Mouse (Mus musculus) lung, embryonic 16.5 days (tissue): ENCODE measurements around the gene Dock4. TPM values are rescaled to one million over a fixed set of nuclear protein-coding genes. Genes with fewer than 3 reads are reported as not detected.

Source experiments
- ATAC-seq: fragments of 200-750 bp; cut with Nextera tagmentation; 2 replicates; pipeline ENCODE4 v1.8.0; 2017; ENCODE audit warnings: low read depth, mild to moderate bottlenecking, moderate library complexity
- H3K27ac ChIP-seq: fragments of 300-500 bp; sonication (generic); 2 replicates; pipeline ENCODE4 v1.5.1; 2014; ENCODE audit warnings: mild to moderate bottlenecking, control low read depth, low read length
- H3K27me3 ChIP-seq: fragments of 300-500 bp; sonication (generic); 2 replicates; pipeline ENCODE4 v1.6.1; 2014; ENCODE audit warnings: low read depth, low read length, mixed read lengths; ENCODE audit not compliant: control insufficient read depth, insufficient read depth
- H3K36me3 ChIP-seq: fragments of 300-500 bp; sonication (generic); 2 replicates; pipeline ENCODE4 v1.6.1; 2014; ENCODE audit warnings: low read length; ENCODE audit not compliant: control insufficient read depth, insufficient read depth
- H3K4me1 ChIP-seq: fragments of 300-500 bp; sonication (generic); replicated peaks from 2 replicates; pipeline ENCODE4 v1.6.1; 2014; ENCODE audit warnings: low read length, mixed read lengths; ENCODE audit not compliant: control insufficient read depth, insufficient read depth
- H3K4me2 ChIP-seq: fragments of 300-500 bp; sonication (generic); 2 replicates; pipeline ENCODE4 v1.6.1; 2014; ENCODE audit warnings: low read depth, low read length, control low read depth
- H3K4me3 ChIP-seq: fragments of 300-500 bp; sonication (generic); 2 replicates; pipeline ENCODE4 v1.5.1; 2014; ENCODE audit warnings: mild to moderate bottlenecking, low read length, control low read depth
- H3K9ac ChIP-seq: fragments of 300-500 bp; sonication (generic); 2 replicates; pipeline ENCODE4 v1.6.1; 2014; ENCODE audit warnings: low read length, control low read depth
- H3K9me3 ChIP-seq: fragments of 300-500 bp; sonication (generic); 2 replicates; pipeline ENCODE4 v1.6.1; 2016; ENCODE audit warnings: low read length; ENCODE audit not compliant: control insufficient read depth
- WGBS: fragments of 180-500 bp; shearing (Covaris S2); extraction: QIAGEN DNeasy Blood & Tissue Kit; methylation state at CpG from one replicate; pipeline ENCODE4 v1.1.7; 2014; 5-methylcytosine and 5-hydroxymethylcytosine counted together
- polyA plus RNA-seq: library from polyadenylated mRNA; unstranded; fragments of >200 nt; fragmentation: Nextera tagmentation; extraction: Ambion mirVana; gene quantifications from 2 replicates; pipeline ENCODE4 v1.2.1, GENCODE M21; 2015

Gene Dock4
- polyA plus RNA-seq, 1 experiment from 2014 or later = 28.4 TPM

- peak overlapping the region; percentile 60; the same call in 1 of the 2 replicates for H3K27ac ChIP-seq
- WGBS = 17% methylated on average over 2 of the region's 2 CpGs
- ATAC-seq = peak; percentile 79
- H3K4me2 ChIP-seq = no peak overlapping the region
- H3K9ac ChIP-seq = no peak overlapping the region
- no peaks in the 10 kb centered on the region for H3K27me3 ChIP-seq
- no peak overlapping the region for H3K4me3 ChIP-seq
- H3K9me3 ChIP-seq = no peaks in the 10 kb centered on the region
- H3K4me1 ChIP-seq = peaks cover 5% of the 10 kb centered on the region; the same call in 1 of the 2 replicates
- H3K36me3 ChIP-seq = no peaks in the 10 kb centered on the region
Measured at GRCm38 (mm10) chr12:40888261-40888791, 442.6 kb downstream of the Dock4 start.

- H3K9ac ChIP-seq = no peak overlapping the region
- H3K27me3 ChIP-seq = no peaks in the 10 kb centered on the region
- WGBS = 19% methylated on average over 1 of the region's 1 CpGs
- peaks cover 5% of the 10 kb centered on the region; the same call in 1 of the 2 replicates for H3K4me1 ChIP-seq
- H3K9me3 ChIP-seq = no peaks in the 10 kb centered on the region
- no peaks in the 10 kb centered on the region for H3K36me3 ChIP-seq
- peak; percentile 45 for ATAC-seq
- H3K4me2 ChIP-seq = no peak overlapping the region
- H3K4me3 ChIP-seq = no peak overlapping the region
- H3K27ac ChIP-seq = peak overlapping the region; percentile 60; the same call in 1 of the 2 replicates
Measured at GRCm38 (mm10) chr12:40888829-40889228, 443.1 kb downstream of the Dock4 start.

DNA sequence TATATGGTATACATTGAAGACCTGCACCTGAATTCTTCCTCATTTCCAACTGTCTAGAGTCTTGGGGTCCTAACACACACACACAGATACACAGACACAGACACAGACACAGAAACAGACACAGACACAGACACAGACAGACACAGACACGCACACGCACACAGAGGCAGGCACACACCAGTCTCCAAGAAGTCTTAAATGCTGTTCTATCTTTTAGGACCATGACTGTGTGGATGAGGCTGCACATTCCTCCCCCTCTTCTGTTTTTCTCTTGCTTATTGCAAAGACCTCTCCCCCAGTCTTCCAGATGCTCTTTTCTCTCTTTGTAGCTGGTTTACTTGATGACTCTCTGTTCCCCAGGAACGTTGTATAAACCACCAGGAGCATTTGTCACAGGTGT is 443.8 kb downstream of the Dock4 start:
- Histone ChIP-seq H3K27ac (no peak overlapping the region), H3K4me3 (no peak overlapping the region), H3K4me2 (no peak overlapping the region), H3K9ac (no peak overlapping the region), H3K4me1 (peaks cover 5% of the 10 kb centered on the region; the same call in 1 of the 2 replicates), H3K27me3 (no peaks in the 10 kb centered on the region), H3K9me3 (no peaks in the 10 kb centered on the region), H3K36me3 (no peaks in the 10 kb centered on the region)
- 74% methylated on average over 3 of the region's 3 CpGs for WGBS
- ATAC-seq = no peak

DNA sequence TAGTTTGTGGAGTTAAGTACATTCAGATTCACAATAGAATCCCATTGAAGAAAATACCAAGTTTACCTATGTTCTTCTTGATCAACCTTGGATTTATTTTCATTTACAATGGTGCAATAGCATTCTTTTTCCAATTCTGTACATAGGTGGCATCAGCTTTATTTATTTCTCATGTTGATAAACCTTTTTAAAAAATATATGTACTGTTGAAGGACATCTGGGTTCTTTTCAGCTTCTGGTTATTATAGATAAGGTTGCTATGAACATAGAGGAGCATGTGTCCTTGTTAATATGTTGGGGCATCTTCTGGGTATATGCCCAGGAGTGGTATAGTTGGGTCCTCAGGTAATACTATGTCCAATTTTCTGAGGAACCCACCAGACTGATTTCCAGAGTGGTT is 445.4 kb downstream of the Dock4 start:
- Histone ChIP-seq H3K4me1 (peaks cover 5% of the 10 kb centered on the region; the same call in 1 of the 2 replicates), H3K9me3 (no peaks in the 10 kb centered on the region), H3K27ac (no peak overlapping the region), H3K9ac (no peak overlapping the region), H3K36me3 (no peaks in the 10 kb centered on the region), H3K4me2 (no peak overlapping the region), H3K27me3 (no peaks in the 10 kb centered on the region), H3K4me3 (no peak overlapping the region)
- no peak for ATAC-seq

DNA sequence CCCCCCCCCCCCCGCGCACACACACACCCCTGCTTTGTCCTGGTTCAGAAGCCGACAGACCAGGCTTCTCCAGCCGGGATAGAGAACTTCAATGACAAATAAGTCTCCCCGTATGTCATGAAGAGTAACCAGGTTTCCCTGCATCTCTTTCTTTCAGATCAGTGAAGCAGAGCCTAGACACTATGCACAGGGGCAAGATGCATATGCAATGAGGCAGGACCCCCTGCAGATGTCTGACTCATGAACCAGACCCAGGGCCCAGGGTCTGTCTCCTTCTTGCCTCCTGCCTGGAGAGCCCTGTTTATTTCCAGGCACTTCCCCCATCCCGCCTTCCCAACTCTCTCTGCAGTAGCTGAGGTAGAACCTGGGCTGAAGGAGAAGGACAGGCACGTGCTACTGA is 448.0 kb downstream of the Dock4 start:
- H3K4me3 ChIP-seq = no peak overlapping the region
- H3K9me3 ChIP-seq = no peaks in the 10 kb centered on the region
- no peak overlapping the region for H3K27ac ChIP-seq
- H3K4me2 ChIP-seq = no peak overlapping the region
- H3K36me3 ChIP-seq = no peaks in the 10 kb centered on the region
- H3K27me3 ChIP-seq = no peaks in the 10 kb centered on the region
- WGBS = 59% methylated on average over 2 of the region's 7 CpGs
- ATAC-seq = no peak
- no peak overlapping the region for H3K9ac ChIP-seq
- peaks cover 5% of the 10 kb centered on the region; the same call in 1 of the 2 replicates for H3K4me1 ChIP-seq

DNA sequence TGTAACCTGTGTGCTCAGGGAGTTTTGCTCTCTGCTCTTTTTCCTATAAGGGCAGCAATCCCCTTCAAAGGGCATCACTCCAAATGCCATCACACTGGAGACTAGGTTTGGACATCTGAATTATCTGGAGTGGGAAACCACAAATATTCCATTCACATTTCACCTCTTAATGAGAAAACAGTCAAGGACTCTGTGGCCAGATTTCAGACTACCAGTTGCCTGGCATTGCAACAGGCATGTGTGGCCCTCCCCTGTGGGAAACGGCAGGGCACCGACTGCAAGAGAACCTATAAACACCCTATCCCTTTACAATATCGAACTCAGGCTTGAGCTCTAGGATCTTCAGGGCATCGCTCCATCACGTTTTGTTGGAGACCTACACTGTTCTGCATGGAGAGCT is 448.9 kb downstream of the Dock4 start:
- no peak for ATAC-seq

More for the DNA sequence above, 448.9 kb downstream of the Dock4 start:
- Histone ChIP-seq H3K9ac (no peak overlapping the region), H3K27ac (no peak overlapping the region), H3K4me2 (no peak overlapping the region), H3K36me3 (no peaks in the 10 kb centered on the region), H3K4me1 (0 out of 2 replicates have a peak, but pooled peaks cover 2% of the 10 kb centered on the region), H3K9me3 (no peaks in the 10 kb centered on the region), H3K4me3 (no peak overlapping the region), H3K27me3 (no peaks in the 10 kb centered on the region)
- 89% methylated on average over 5 of the region's 5 CpGs for WGBS

Other genes starting within 250 kb of the Dock4 start
- 0.65 and 0.88 TPM in 2 replicates for gene Lsmem1, start 246.5 kb upstream of the Dock4 start, polyA plus RNA-seq
- 112 and 117 TPM in 2 replicates for gene Ifrd1, start 197.4 kb upstream of the Dock4 start, polyA plus RNA-seq
- 42.3 and 42.8 TPM in 2 replicates for gene Zfp277, start 50 bp upstream of the Dock4 start, polyA plus RNA-seq